Mouse (Mus musculus): Measurements from ENCODE around the gene Olig3. TPM values are rescaled to one million over a fixed set of nuclear protein-coding genes. Genes with fewer than 3 reads are reported as not detected.

Olig3 gene
- polyA plus RNA-seq, 1 experiment from 2014 or later, result not detected

GRCm38 (mm10) chr10:19405959-19406358, 49.6 kb downstream of the Olig3 start:
- WGBS, result 80% methylated on average over 1 of the region's 1 CpGs
- H3K4me3 ChIP-seq (replicated peaks; ENCODE audit: low read length), result no peak overlapping the region
- H3K9ac ChIP-seq (ENCODE audit: low read length), result no peak overlapping the region
- no peak for ATAC-seq (ENCODE audit: insufficient read depth, low FRiP score)
- no peak overlapping the region for H3K4me2 ChIP-seq (ENCODE audit: low read depth, low read length)
- no peaks in the 10 kb centered on the region for H3K27me3 ChIP-seq (ENCODE audit: control insufficient read depth, insufficient read depth, low read length)
- no peaks in the 10 kb centered on the region for H3K4me1 ChIP-seq (ENCODE audit: control insufficient read depth, insufficient read depth, low read length)
- no peaks in the 10 kb centered on the region for H3K36me3 ChIP-seq (ENCODE audit: control insufficient read depth, insufficient read depth, low read length)
- H3K9me3 ChIP-seq (replicated peaks; ENCODE audit: control insufficient read depth, low read length), result no peaks in the 10 kb centered on the region
- H3K27ac ChIP-seq (ENCODE audit: low read length), result no peak overlapping the region

DNA sequence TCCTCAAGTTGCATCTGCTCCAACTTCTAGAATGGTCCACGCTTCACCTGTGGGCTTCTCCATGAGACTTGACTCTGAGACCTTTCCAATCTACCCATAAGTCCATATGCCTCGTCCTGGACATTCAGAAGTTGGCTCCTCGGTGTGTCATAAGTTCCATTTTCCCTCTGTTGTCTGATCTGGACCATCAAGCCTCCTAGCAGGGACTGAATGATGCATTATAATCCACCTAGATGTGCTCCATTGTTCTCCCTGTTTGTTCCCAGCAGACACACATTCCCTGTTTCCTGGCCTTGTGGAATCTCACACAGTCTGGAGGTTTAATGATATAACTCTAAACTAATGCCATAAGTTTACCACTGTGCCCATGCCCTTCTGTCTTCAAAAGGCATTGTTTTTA, 50.8 kb downstream of the Olig3 start:
- Histone ChIP-seq H3K4me1 (ENCODE audit: control insufficient read depth, insufficient read depth, low read length) (no peaks in the 10 kb centered on the region), H3K27me3 (ENCODE audit: control insufficient read depth, insufficient read depth, low read length) (no peaks in the 10 kb centered on the region), H3K9me3 (replicated peaks; ENCODE audit: control insufficient read depth, low read length) (no peaks in the 10 kb centered on the region), H3K4me3 (replicated peaks; ENCODE audit: low read length) (no peak overlapping the region), H3K4me2 (ENCODE audit: low read depth, low read length) (no peak overlapping the region), H3K36me3 (ENCODE audit: control insufficient read depth, insufficient read depth, low read length) (no peaks in the 10 kb centered on the region), H3K9ac (ENCODE audit: low read length) (no peak overlapping the region), H3K27ac (ENCODE audit: low read length) (no peak overlapping the region)
- WGBS, result 84% methylated on average over 3 of the region's 3 CpGs
- ATAC-seq (ENCODE audit: insufficient read depth, low FRiP score), result no peak

Other genes starting within 250 kb of the Olig3 start
- 75.3 and 79.8 TPM in 2 replicates for gene Ifngr1, start 235.4 kb downstream of the Olig3 start, polyA plus RNA-seq (2015; fragmentation: Nextera tagmentation; extraction: Ambion mirVana)